Mouse (Mus musculus) lung, adult 2 months (tissue): ENCODE results near the gene Tmem189.

Experiments used
- CTCF ChIP-seq: fragments of 200-500 bp; IDR thresholded peaks from 2 replicates; pipeline ENCODE4 v1.5.1; 2011; ENCODE audit warnings: mild to moderate bottlenecking, low read length, control low read depth; ENCODE audit not compliant: insufficient read depth
- POLR2A ChIP-seq: fragments of 200-500 bp; IDR thresholded peaks from 2 replicates; pipeline ENCODE4 v1.6.1; 2011; ENCODE audit warnings: low read depth, mild to moderate bottlenecking, control low read depth, low read length, borderline replicate concordance; ENCODE audit errors: extremely low read depth

DNA sequence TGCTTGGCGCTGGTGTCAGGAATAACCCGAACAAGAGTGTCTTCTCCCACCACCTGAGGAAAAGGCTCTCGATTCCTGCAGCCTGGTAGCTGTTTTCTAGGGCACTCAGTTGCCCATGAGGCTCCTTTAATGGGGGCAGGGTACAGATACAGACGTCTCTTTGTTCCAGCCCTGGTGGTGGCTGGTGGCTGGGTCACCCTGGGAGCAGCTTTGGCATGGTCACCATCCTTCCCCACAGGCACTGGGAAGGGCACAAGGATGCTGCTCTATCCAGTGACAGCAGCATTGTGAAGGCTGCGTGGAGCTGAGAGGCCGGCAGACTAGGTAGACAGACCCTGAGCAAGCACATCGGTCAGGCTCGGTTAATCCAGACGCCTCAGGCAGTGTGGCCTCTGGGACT lies 38.0 kb downstream of the Tmem189 start:
- TF ChIP-seq CTCF (no peak), POLR2A (no peak)
